Mouse (Mus musculus) megakaryocyte-erythroid progenitor cell, adult 5-6 weeks (primary cell): ENCODE measurements at regions not wholly inside any gene's neighbourhood (a gene's known extent, or its start where the extent isn't known, plus 50 kb on each side); places are given as distances from the start of the nearest gene placed in this dataset.

Experiments used
- ATAC-seq: replicated peaks from 2 replicates; pipeline ENCODE4 v1.8.0; 2016; ENCODE audit warnings: mild to moderate bottlenecking, inconsistent platforms; ENCODE audit not compliant: severe bottlenecking, poor library complexity, low FRiP score, low TSS enrichment

DNA sequence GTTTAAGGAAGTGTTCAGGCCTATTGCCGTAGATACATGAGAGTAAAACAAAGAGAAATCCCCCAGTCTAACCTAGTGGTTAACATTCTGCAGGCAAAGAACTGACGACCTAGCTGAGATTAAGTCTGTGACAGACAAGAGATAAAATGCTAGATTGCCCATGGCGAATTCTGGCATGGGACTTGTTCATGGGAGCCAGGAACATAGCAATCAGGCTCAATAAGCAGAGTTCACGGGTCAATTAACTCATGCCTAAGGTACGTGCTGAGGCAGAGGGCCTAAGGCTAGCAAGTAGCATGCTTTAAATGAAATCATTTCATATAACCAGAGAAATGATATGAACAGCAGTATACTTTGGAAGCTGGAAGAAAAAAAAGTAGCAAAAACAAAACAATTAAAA lies 1119.2 kb upstream of the Adgrl2 start:
- ATAC-seq = no peak

DNA sequence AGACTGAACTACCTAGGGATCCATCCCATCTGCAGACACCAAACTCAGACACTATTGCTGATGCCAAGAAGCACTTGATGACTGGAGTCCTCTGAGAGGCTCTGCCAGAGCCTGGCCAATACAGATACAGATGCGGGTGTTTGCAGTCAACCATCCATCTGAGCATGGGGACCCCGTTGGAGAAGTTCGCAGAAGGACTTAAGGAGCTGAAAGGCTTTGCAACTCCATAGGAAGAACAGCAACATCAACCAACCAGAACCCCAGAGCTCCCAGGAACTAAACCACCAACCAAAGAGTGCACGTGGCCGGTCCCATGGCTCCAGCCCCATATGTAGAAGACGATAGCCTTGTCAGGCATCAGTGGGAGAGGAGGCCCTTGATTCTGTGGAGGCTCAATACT lies 1121.9 kb upstream of the Adgrl2 start:
- no peak for ATAC-seq

DNA sequence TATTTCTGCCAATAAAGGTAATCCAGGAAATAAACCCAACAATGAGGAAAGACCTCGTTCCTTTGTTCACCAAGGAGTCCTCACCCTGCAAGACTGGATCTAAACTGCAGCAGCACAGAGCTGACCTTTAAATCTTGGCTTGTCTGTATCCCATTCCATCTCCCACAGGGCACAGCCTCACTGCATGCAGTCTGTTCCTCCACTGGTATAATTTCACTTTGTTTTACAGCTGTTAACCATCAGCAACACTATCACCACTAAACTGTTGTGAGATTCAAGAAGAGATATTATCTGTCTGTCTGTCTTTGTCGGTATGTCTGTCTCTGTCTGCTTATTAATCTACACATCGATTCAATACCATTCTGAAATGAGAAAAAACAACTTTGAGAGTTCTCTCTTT lies 1129.5 kb upstream of the Adgrl2 start:
- ATAC-seq = no peak

DNA sequence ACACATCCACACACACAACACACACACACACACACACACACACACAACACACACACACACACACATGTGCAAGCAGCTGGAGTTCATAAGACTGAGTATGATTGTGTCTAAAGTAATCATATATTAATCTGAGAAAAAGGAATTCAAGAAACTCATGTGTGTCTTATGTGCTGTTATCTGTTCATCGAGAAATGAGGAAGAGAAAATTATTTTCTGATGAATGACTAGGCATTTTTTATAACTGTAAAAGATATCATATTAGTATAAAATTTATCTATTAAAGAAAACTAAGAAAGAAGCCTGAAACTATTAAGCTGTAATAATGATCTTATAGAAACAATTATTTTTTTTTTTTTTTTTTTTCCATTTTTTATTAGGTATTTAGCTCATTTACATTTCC lies 1156.3 kb upstream of the Adgrl2 start:
- no peak for ATAC-seq

DNA sequence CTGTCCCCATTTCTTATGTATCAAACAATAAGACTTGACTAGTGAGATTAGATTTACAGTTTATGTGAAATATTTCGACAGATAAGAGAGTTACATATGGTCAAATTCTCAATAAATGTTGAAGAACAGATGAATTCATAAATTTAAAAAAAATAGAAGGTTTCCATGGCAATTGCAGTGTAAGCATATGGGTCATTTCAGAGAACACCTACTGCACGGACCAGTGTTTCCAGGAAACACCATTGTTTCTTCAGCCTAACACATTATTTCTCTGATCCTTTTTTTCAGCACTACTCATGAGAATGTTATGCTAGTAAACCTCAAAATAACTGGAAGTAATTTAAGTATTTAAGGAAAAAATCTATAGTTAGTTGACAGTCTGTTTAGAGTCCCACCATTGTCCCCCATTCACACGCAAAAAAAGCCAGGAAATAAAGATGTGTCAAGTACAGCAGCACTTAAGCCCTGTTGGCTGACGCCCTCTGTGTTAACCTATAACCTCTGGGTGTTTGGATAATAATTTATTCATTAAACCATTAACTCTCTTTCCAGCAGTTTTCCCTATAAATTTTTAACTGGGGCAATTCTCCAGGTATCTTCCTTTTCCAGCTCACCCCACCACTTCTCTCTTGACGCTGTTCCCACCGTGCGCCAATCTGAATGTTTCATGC lies 1160.9 kb upstream of the Adgrl2 start:
- ATAC-seq = no peak

DNA sequence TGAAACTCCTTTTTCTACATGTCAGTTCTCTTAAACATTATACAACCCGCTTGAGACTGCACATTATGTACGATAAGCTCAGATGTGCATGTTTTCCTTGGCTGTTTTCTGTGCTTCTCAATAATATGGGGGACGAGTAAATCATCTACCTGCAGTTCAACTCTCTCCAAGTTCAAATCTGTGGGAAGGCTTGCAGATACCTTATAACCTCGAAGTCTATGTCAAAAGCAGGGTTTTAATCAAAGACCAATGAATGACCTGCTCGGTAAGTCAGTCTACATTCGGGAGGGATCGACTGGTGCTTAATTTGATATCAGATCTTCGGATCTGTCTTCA lies 1161.4 kb upstream of the Adgrl2 start:
- ATAC-seq = no peak

DNA sequence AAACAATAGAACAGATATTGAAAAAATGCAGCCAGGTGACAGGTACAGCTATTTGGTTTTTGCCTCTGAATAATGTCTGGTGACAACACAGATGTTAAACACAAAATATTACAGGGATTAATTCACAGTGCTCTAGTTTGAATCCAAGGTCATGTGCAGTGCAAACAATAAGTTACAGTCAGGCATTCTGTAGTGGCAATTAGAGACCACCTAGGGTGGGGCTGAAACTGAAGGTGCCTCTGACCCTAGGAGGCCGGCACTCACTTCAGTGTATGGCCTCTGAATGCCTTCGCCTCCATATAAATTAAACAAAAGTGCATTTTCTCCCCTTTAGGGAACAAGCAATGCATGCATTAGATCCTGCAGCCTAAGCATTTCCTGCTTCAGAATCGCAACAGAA lies 1162.5 kb upstream of the Adgrl2 start:
- no peak for ATAC-seq

DNA sequence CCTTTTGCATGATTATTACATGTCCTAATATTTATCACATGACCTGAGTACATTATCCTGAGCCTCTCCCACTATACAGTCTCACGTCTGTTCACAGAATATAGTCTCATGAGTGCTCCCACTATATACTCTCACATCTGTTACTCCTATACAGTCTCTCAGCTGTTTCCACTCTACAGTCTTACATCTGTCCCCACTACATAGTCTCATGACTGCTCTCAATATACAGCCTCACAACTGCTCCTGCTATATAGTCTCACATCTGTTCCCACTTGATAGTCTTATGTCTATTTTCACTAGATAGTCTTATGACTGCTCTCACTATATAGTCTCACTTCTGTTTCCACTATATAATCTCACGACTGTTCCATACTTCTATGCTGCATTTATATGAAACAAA lies 1195.5 kb upstream of the Adgrl2 start:
- ATAC-seq = no peak

DNA sequence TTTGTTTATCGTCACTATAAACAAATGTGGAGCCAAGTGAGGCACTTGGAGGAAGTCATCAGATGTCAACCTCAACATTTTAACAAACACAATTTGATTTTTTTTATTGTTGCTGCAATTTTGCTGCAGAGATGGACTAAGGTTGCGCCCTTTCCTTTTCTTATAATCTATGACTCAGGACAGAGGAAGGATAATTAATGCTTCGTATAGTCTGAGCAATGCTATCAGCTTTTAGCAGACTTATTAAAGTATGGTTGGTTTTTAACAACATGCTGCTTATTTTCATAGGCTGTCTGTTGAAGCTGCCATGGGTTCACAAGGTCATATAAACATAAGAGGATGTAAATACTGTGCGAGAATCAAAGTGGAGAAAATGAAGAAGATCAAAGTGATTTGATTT lies 1202.8 kb upstream of the Adgrl2 start:
- no peak for ATAC-seq

DNA sequence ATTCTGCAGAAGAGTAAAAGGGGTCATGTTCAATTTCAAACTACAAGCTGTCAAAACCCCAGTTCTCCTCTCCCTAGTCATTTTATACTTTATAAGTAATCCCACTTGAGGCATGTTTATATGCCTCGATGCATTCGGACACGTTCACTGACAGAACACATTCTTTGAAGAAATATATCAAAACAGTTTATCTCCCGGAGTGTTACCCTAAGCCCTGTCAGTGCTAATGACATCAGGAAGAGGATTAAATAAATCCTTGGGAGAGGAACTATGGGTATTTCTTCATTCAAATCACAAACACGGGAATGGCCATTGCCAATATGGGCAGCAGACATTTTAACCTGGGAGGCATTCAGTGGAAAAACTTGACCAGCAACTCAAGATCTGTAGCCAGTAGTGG lies 1208.1 kb upstream of the Adgrl2 start:
- no peak for ATAC-seq

DNA sequence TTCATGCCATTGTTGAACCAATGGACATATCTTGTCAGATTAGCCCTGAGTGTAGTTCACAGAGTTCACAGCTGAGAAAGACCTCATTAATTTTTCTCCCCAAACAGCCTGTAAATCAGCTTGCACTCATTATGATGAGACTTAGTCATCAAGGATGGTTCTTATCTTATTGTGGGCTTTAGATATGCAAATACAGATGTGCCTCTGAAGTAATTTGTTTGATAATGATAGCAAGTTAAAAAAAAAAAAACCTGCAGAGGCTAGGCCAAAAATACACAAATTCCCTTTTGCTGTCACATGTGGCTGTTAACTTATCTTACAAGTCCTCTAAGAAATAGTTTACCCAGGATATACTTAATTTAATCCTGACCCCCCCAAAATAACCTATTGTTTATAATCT lies 1215.5 kb upstream of the Adgrl2 start:
- no peak for ATAC-seq

DNA sequence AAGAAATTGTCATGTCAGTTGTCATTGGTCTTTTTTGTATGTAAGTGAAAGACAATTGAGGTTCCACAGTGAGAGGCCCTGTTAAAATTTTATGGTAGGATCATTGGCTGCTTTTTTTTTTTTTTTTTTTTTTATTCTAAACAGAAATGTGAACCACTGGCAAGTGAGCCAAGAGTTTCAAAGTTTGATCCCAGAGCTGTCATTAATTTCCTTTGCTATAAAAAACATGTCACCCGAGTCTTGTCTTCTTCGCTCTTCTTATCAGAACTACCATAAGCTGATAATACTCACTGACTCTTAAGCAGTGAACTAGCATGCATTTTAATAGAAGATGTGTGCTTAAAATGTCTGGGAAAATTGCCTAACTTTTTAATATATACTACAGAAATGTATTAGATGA lies 1204.4 kb upstream of the Adgrl4 start:
- no peak for ATAC-seq

DNA sequence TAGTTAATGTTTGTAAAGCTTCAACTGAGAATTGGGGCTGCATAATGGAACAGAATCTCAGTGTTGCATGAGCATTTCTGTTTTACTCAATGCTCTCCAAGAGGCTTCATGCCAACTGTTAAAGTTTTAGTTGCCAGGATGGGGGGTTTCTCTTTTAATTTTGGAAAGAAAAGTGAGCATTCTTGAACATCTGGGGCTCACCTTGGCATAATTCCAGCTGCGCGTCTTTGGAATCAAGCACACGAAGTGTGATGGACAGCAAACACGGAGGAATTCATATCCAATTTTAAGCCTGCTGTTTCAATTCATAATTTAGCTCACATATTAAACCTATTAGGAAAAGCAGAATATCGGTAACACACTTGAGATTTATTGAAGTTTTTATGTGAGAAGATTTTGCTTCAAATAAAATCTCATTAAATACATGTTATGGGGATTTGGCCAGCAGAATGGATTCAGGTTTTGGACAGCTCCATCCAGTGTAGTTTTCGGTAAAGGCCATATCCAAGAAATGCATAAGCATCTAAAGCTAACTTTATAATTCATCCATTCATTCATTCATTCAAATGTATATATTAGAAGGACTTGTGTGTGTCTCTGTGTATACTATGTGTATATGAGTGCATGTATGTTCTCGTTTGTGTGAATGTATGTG lies 1200.6 kb upstream of the Adgrl4 start:
- ATAC-seq = no peak

DNA sequence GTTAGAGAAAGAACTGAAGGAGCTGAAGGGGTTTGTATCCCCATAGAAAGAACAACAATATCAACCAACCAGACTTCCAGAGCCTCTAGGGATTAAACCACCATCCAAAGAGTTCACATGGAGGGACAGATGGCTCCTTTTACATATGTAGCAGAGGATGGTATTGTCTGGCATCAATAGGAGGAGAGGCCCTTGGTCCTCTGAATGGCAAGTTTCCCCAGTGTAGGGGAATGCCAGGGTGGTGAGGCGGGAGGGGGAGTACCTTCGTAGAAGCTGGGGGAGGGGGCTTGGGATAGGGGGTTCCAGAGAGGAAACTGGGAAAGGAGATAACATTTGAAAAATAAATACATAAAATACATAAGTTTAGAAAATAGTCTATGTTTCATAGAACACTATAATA lies 1162.6 kb upstream of the Adgrl4 start:
- no peak for ATAC-seq

DNA sequence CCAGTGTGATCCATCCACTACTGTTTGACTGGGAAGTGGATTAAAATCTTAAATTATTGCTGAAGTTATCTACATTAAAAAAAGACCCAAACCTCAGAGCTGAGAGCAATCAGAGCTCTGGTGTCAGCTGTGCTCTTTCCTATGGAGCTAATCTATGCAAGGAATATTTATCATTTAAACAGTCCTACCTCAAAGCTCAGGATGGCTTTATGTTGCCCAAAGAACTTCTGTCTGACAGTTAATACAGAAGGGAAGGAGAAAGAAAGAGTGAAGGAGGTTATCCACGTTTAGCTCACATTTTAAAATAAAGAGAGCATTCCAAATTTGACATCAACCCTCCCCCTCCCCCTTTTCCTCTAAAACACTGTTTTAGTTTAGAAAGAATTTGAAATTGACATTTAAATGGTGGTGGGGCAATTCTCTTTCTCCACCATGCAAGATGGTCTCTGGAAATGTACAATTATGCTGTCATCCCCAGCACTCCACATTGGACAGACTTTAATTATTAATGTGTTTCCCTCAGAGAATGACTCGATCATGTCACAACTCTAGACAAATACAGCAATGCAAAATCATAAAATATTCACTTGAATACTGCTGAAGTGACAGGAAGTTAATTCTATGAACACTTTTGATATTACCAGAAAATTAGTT lies 1141.5 kb upstream of the Adgrl4 start:
- ATAC-seq = no peak

DNA sequence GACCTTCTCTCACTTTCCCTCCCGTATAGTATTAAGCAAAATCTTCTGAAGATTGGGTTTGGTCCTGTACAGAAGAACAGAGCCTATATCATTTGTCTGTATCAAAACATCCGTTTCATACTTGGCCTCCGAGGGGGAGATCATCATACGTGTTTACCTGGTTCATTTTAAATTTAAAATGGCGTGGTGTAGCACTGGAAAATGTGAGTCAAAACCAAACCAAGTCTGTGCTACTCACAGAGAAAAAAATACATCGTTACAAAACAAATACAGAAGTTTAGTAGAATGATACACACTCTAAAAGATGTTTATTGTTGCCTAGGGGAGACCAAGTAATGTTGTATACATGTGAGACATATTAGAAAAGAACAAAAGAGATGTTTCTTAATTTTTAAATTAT lies 1108.9 kb upstream of the Adgrl4 start:
- no peak for ATAC-seq

DNA sequence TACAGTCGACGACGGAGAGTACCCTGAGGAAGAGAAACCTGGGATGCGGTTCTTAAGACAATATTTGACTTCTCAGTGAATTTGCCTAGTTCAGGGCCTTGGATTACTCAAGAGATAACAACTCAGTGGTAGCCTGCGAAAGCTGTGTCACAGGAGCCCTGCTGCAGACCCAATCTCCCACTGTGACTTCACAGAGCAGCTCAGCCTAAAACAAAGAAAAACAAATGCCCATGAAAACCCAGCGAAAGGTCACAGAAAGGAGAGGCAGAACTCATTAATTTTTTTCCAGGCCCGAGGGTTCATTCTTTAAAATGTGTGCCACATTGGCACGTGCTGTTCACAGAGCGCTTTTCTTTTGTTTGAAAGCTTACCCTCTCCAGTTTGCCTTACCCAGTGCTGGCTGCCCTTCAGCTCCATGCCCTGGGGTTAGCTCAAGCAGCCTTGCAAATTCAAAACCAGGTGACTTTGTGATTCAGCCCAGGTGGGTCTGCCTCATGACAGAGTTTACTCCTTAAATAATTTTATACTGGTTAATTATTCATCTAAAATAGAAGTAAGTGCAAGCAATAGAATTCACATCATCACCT lies 1085.5 kb upstream of the Adgrl4 start:
- no peak for ATAC-seq

DNA sequence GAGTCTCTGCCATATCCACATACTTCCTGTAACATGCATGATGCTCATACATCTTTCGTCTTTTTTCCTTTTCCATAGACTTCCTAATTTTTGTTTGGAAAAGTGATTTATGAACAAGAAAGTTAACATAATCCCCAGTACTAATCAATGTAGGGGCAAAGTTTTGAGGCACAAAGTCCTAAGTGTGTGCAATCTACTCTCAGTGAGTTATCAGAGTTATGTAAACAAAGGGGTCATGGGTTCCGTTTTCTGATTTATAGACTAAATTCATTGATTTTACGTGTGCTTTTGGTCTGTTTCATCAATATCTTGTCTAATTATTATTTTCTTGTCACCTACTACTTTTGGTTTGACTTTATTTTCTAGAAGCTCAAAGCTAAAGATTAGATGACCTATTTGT lies 1071.9 kb upstream of the Adgrl4 start:
- no peak for ATAC-seq

DNA sequence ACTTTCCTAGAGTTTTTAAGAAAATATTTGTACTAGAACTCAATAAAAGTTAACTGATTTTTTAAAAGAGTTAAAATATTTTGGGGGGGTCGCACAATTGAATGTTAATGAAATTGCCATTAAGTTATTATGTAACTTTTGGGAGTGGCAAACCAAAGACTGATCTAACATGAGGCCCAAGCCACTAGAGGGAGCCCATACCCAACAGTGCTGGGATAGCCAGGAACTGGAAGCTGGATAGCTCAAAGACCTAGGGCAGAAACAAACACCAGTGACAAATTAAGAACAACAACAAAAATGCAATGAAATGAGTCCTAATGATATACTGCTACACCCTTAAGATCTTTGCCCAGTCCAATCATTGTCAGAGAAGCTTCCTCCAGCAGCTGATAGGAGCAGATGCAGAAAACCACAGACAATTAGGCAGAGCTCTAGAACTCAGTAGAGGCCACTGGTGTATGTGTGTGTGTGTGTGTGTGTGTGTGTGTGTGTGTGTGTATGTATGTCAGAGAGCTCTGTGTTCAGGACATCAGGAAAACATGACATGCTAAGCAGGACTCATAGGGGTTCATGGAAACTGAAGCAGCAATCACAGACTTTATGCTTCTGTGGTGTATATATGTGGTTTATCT lies 1052.6 kb upstream of the Adgrl4 start:
- ATAC-seq = peak; percentile 82

DNA sequence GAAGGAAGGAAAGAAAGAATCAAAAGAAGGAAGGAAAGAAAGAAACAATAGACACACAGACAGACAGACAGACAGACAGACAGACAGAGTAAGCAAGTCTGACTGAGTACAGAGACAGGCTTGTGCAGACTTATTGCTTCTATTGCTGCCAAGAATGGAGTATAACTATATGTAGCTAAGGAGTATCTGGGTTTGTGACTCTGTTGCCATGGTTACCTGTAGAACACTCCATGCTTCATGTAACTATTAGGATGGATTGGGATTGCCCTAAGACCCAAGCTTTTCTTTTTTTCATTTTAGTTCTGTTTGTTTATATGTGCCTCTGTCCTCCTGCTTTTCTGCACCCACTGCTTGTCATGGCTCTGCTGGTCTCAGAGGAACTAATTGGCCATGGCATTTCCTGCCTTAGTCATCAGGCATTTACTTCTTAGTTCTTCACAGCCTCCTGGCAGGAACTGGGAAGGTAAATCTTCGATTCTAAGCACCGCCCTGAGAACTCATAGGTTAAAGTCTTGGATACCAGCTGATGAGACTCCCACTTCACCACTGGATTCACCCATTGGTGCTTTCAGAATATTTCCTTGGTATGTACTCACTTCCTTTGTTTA lies 1035.9 kb upstream of the Adgrl4 start:
- no peak for ATAC-seq
